Comparison of ENCODE assay signal across 28 mouse cellular contexts in genomic region chrX:20346355-20346754, GRCm38 (mm10). TPM values are rescaled to one million over a fixed set of nuclear protein-coding genes. Genes with fewer than 3 reads are reported as not detected.
DNase-seq lines count a peak whose midpoint lies in the region; ATAC-seq and TF ChIP-seq lines count a peak whose summit lies in the region.
"Had no signal": no experiment of that assay in that cellular context is flagged by ENCODE, and none has a peak within 500 bp of the region (broad histone marks: within the 10 kb centered on the region; RNA-seq: fewer than 3 reads in every experiment).

No protein-coding gene starts in this region.

- no peaks in the 10 kb centered on the region for H3K4me1 ChIP-seq in heart, adult 2 months (ENCODE audit: control insufficient read depth, insufficient read depth, low read length)
- H3K4me1 ChIP-seq: embryonic facial prominence, embryonic 12.5 days; embryonic facial prominence, embryonic 15.5 days; heart, embryonic 10.5 days; heart, embryonic 13.5 days; hindbrain, embryonic 12.5 days; hindbrain, embryonic 15.5 days; intestine, embryonic 15.5 days had no signal

- no peak overlapping the region for H3K4me3 ChIP-seq in heart, adult 2 months
- H3K4me3 ChIP-seq: embryonic facial prominence, embryonic 12.5 days; embryonic facial prominence, embryonic 15.5 days; gastrocnemius, adult 2 months; heart, embryonic 10.5 days; heart, embryonic 13.5 days; hindbrain, embryonic 12.5 days; hindbrain, embryonic 15.5 days; intestine, embryonic 15.5 days had no signal

- H3K79me2 ChIP-seq in heart, adult 2 months (replicated peaks; ENCODE audit: control insufficient read depth, insufficient read depth, low read length), result no peaks in the 10 kb centered on the region

- DNase-seq in heart, adult 2 months, result no peak
- no peak for DNase-seq in heart, postnatal 36 days
- DNase-seq in MEL-GATA-1-ER (ENCODE audit: extremely low read depth, low read depth), result peak; percentile 30
- DNase-seq in ZHBTc4 (ENCODE audit: low read depth, low spot score), result peak; percentile 45
- no peak for DNase-seq in left cerebral cortex, postnatal 14 days (ENCODE audit: low spot score in 2 of 2)
- DNase-seq: adrenal gland, adult 8-10 months; adrenal gland, postnatal 25 days; cerebellum, adult 18-20 months; cerebellum, adult 9-10 months; cerebellum, postnatal 14 days; gastrocnemius, adult 2 months; gastrocnemius, postnatal 14 days; heart, adult 18-20 months; heart, postnatal 14 days; kidney, adult 11 months had no signal

- intact Hi-C loops in heart, adult 2 months (cut with DNase I), result no loop called here
- intact Hi-C loops in heart, postnatal 36 days (cut with DNase I), result no loop called here
- intact Hi-C loops in left cerebral cortex, postnatal 14 days (cut with DNase I), result no loop called here

- no peak for TF ChIP-seq EP300 in heart, adult 2 months (IDR thresholded peaks at IDR 0.05; ENCODE audit: insufficient read depth, low read depth, low read length)

- TF ChIP-seq POLR2A in heart, adult 2 months (IDR thresholded peaks at IDR 0.05; ENCODE audit: insufficient read depth, low read depth, low read length), result no peak

- H3K36me3 ChIP-seq in heart, adult 2 months (ENCODE audit: control insufficient read depth, insufficient read depth, low read length), result no peaks in the 10 kb centered on the region
- H3K36me3 ChIP-seq: embryonic facial prominence, embryonic 12.5 days; embryonic facial prominence, embryonic 15.5 days; heart, embryonic 10.5 days; heart, embryonic 13.5 days; hindbrain, embryonic 12.5 days; hindbrain, embryonic 15.5 days; intestine, embryonic 15.5 days had no signal

- no peak overlapping the region for H3K9ac ChIP-seq in heart, adult 2 months (ENCODE audit: low read depth, low read length)
- H3K9ac ChIP-seq: embryonic facial prominence, embryonic 12.5 days; embryonic facial prominence, embryonic 15.5 days; forebrain, postnatal 0 days; heart, embryonic 13.5 days; hindbrain, embryonic 12.5 days; hindbrain, embryonic 15.5 days; intestine, embryonic 15.5 days had no signal

- 53% methylated on average over 3 of the region's 3 CpGs for WGBS in heart, adult 2 months

- no peaks in the 10 kb centered on the region for H3K27me3 ChIP-seq in heart, adult 2 months (ENCODE audit: control insufficient read depth, insufficient read depth, low read length)
- H3K27me3 ChIP-seq: embryonic facial prominence, embryonic 12.5 days; embryonic facial prominence, embryonic 15.5 days; heart, embryonic 13.5 days; hindbrain, embryonic 12.5 days; hindbrain, embryonic 15.5 days; intestine, embryonic 15.5 days had no signal

- no peak overlapping the region for H3K27ac ChIP-seq in heart, adult 2 months
- H3K27ac ChIP-seq: embryonic facial prominence, embryonic 12.5 days; embryonic facial prominence, embryonic 15.5 days; gastrocnemius, adult 2 months; heart, embryonic 10.5 days; heart, embryonic 13.5 days; hindbrain, embryonic 12.5 days; hindbrain, embryonic 15.5 days; intestine, embryonic 15.5 days had no signal

- TF ChIP-seq CTCF in heart, adult 2 months (IDR thresholded peaks at IDR 0.05), result peak; percentile 15; the same call in 1 of the 2 replicates

- no peak for ATAC-seq in granulocyte monocyte progenitor cell, adult 5-6 weeks (replicated peaks; ENCODE audit: poor library complexity, severe bottlenecking)
- ATAC-seq in megakaryocyte progenitor cell, adult 5-6 weeks (replicated peaks; ENCODE audit: poor library complexity), result no peak
- ATAC-seq: activated CD4-positive, CD25-positive, alpha-beta regulatory T cell, adult 4 months; CD4-positive, CD25-positive, alpha-beta regulatory T cell, adult 4 months; forebrain, embryonic 14.5 days; forebrain, postnatal 0 days; intestine, embryonic 15.5 days had no signal

RNA-seq across cellular contexts. Expression of gene Rp2, which starts 17.9 kb away (rescaled TPM):
- 10 to 100 TPM in 1 of 2 experiments, 1 to 10 TPM in 1; 9.4 to 10.5 TPM for total RNA-seq in heart, adult 2 months (2021)
- 4.0 and 5.0 TPM in 2 replicates for polyA plus RNA-seq in heart, adult 2 months (2012; rRNA removed)
- total RNA-seq in heart, postnatal 36 days (2021), result 10 to 100 TPM; 10.9 to 11.4 TPM
- total RNA-seq in granulocyte monocyte progenitor cell, adult 5-6 weeks (2014; fragmentation: Nextera tagmentation), result 29.7 and 35.9 TPM in 2 replicates
- total RNA-seq in granulocyte monocyte progenitor cell, adult 5-6 weeks (2017), result 48.0 and 67.7 TPM in 2 replicates
- total RNA-seq in left cerebral cortex, postnatal 14 days (2021), result 10 to 100 TPM; 12.0 to 14.2 TPM
- 43.8 and 48.7 TPM in 2 replicates for total RNA-seq in megakaryocyte progenitor cell, adult 5-6 weeks (2015)
- total RNA-seq in megakaryocyte progenitor cell, adult 5-6 weeks (2017), result 36.5 and 47.4 TPM in 2 replicates

RNA-seq across cellular contexts. Expression of gene Slc9a7, which starts 54.7 kb away (rescaled TPM):
- total RNA-seq in heart, adult 2 months (2021), result 1 to 10 TPM; 3.8 to 4.8 TPM
- 2.1 and 2.8 TPM in 2 replicates for polyA plus RNA-seq in heart, adult 2 months (2012; rRNA removed)
- 1 to 10 TPM; 3.9 to 4.0 TPM for total RNA-seq in heart, postnatal 36 days (2021)
- 8.9 and 15.8 TPM in 2 replicates for total RNA-seq in granulocyte monocyte progenitor cell, adult 5-6 weeks (2014; fragmentation: Nextera tagmentation)
- total RNA-seq in granulocyte monocyte progenitor cell, adult 5-6 weeks (2017), result 4.4 and 8.0 TPM in 2 replicates
- 10 to 100 TPM; 63.5 to 66.0 TPM for total RNA-seq in left cerebral cortex, postnatal 14 days (2021)
- 5.4 and 9.0 TPM in 2 replicates for total RNA-seq in megakaryocyte progenitor cell, adult 5-6 weeks (2015)
- total RNA-seq in megakaryocyte progenitor cell, adult 5-6 weeks (2017), result 7.1 TPM in 2 replicates

Comparison
In these comparisons a context has a peak if more than half of its experiments do, and no peak if none do; other contexts are left out.
1. DNase-seq: peak in MEL-GATA-1-ER (single experiment) and ZHBTc4 (single experiment); none in heart, adult 2 months (0 of 2), heart, postnatal 36 days (0 of 2) and left cerebral cortex, postnatal 14 days (0 of 2).